Mouse (Mus musculus) cerebellum, postnatal 25 days (tissue): ENCODE measurements around the gene Tssk6.
A peak's percentile ranks its signal among the peaks of the same experiment; 100 is the strongest.

Experiments used
- DNase-seq, 2 experiments: peaks; one replicate each; pipeline ENCODE4 v3.0.0; 2021; ENCODE audit warnings: mixed read lengths in 2 of 2

Tssk6 gene

DNA sequence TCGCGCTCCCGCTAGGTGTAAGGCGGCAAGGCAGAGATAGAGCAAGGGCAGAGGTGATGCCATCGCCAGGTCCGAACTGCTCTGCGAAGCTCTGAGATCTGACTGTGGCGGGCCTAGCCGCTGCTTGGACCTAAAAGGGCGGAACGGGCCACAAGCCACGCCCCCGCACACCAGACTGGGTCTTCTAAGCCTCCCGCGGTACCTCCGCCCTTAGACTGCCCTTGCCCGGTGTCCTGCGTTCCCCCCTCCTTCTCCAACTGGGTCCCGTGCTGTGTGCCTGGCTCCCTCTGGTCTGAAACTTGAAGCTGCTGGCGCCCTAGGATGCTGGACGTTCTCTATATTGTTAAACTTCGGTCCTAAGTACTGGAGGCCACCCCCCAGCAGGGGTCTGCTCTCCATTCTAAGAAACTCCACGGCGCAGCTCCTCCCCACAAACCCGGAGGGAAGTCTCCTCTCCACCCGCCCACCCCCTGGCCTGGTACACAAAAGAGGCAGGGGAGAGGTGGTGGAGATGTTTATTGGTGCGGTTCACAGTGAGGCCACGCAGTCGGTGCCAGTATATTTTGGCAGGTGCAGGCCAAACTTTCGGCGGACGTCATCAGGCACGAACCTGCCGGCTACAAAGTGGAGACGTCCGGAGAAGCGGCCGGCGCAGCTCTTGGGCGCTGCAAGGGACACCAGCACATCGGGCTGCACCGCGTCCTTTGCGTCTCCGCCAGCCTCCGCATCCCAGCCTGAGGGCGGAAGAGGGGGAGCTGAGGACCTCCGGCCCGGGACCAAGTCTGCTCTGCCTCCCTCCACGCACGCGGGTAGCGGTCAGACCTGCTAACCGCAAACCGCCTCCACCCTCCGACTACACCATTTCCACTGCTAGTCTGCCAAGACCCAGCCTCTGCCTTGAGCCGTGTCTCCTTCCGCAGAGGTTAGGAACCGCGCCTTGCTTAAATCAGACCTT lies 14.4 kb upstream of the Tssk6 start, which contains the start of gene Cilp2:
Gene Cilp2, minus strand, starts transcription at position 399 of the 955 bp plus-strand sequence.
- peak; percentile 37 to 48 for DNase-seq

GRCm38 (mm10) chr8:69888244-69888866 lies 13.6 kb upstream of the Tssk6 start:
- peak in 1 of 2 experiments; percentile 31 for DNase-seq

- DNase-seq: peak; percentile 35 to 54
Measured at GRCm38 (mm10) chr8:69888902-69889301, 13.1 kb upstream of the Tssk6 start.

DNA sequence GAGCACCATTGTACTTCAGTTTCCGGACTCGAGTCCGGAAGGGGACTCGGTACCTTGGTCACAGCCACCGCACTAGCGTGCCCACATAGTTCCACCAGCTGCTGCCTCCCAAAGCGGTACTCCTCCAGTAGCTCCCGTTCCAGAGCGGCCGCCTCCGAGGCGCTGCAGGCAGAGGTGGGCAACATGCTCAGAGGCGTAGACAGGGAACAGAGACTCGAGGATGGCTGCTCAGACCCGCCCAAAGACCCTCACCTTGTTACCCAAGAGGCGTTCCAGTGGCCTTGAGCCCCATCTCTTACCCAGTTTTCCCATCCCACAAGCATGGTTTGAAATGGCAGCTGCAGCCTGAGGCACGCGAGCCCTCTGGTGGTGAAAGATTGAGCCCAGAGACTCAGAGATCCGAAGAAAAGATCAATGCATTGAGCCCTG lies 11.2 kb upstream of the Tssk6 start:
- peak; percentile 63 to 76 for DNase-seq

DNA sequence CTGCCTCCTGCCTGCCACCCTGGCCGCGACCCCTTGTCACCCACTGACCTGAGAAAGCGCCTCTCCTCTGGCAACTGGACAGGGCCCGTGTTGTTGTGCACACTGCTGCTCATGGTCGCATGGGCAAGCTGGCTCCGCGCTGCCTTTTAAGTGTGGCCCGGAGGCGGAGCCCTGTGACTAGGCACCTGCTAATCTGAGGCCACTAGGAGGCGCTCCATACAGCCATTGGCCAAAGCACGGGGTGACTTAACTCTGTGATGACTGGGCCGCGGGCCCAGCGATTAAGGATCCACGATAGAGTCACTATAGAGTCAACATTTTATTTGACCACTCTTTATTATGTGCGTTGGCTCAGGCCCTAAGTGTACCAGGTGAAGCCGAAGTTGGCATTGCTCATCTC lies 8.1 kb upstream of the Tssk6 start:
- DNase-seq: peak; percentile 41 to 73

DNA sequence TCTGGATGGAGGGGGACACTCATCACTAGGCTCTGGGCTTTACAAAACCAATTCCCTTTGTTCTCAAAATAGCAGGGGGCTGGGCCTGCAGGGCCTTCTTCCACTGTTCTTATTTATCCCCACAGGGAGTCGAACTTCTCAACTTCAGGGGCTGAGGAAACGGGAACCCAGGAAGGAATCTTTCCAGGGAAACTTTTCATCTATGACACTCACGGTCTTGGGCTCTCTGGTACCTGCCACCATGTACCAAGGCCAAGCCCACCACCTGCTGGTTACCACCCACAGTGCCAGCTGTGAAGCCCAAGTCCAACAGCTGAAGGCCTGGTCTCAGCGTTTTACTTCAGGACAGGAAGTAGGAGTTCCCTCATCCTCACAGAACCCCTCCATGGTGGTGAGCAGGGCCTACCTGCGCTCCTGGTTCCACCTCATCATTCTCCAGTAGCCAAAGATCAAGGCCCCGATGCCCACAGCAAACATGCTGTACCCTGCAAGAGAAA lies 7.1 kb upstream of the Tssk6 start:
- DNase-seq: no peak

DNA sequence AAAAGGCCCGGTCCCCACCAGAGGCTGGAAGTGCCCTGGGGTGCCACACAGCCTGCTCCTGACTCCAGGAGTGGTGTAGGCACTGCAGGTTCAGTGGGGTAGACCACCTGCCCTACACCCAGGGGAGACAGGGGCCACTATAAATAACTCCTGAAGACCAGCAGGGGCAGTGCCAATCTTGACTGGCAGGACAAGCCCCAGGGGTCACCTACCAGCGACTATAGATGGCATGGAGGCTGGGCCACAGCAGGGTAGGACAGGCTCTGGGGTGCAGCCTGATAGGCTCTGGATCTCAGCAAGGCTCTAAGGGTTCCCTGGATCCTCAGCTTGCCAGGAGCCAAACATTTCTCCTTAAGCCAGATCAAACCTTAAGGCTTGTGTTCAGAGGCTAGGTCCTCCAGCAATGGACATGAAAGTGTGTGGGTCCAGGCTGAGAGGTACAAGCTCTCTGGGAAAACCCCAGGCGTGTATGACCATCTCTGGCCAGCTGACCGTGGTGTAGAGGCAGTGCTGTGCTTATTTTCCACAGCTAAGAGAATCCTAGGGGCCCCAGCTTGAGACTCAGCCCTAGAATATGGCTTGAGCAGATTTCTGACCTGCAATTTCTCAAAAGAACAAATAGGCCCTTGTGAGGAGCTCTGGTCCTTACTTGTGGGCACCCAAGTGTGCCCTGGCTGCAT lies 6.1 kb upstream of the Tssk6 start:
- no peak for DNase-seq

DNA sequence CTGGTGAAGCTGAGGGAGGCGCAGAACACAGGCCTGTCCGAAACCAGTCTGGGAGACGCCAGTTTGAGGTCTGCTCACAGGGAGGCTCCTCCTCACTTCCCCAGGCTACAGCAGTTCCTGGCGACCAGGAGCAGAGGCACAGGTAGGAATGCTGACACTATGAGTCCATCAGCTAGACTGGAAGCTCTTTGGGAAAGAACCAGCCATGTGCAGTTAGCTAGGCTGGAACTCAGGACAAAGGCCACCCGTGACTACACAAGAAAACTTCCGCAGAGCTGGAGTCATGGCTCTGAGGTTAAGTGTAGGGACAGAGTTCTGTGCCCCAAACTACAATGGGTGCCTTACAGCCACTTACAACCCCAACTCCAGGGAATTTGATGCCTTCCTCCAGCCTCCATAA lies 4.1 kb upstream of the Tssk6 start:
- DNase-seq: no peak

GRCm38 (mm10) chr8:69899876-69900275 lies 2.1 kb upstream of the Tssk6 start:
- DNase-seq: no peak

DNA sequence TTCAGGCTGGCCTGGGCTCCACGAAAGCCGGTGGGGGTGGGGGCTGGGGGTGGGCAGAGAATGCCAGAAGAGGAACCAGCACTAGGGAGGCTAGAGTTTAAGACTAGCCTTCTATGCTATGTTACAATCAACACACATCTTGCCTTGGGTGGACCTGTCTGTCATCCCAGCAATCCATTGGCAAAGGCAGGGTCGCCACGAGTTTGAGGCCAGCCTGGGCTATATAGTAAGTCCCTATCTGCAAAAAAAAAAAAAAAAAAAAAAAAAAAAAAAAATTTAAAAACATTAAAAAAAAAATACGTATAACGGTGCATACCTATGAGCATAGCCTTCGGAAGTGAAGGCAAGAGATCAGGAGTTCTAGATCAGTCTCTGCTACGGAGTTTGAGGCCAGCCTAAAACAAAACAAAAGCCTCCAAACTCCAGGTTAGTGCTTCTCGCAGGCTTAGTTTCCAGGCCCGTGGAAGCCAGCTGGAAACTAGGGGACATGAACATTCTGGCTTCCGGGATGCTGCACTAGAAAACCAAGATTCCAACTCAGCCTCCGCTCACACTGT lies 1.0 kb upstream of the Tssk6 start:
- no peak for DNase-seq

GRCm38 (mm10) chr8:69901484-69902162 lies 361 bp upstream of the Tssk6 start:
- DNase-seq: peak; percentile 98

- DNase-seq: peak; percentile 99
Measured at GRCm38 (mm10) chr8:69903063-69903542, 1.1 kb downstream of the Tssk6 start.

DNA sequence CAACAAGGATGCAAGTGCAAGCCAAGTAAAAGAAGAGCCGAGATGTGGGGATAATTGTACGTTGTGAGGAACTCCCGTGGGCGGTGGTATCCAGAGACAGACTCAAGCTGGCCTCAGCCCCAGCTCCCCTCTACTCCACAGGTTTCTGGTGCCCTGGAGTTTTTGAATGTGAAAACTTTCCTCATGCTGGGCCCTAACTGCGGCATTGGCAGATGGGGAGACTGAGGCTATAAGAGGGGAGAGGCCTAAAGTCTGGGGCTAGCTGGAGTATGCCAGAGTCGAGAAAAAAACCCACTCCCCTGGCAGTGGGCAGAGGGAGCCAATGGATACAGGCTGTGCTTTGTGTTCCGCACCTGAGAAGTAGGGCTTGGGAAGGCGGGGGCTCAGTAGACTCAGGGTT lies 2.1 kb downstream of the Tssk6 start:
- no peak for DNase-seq

DNA sequence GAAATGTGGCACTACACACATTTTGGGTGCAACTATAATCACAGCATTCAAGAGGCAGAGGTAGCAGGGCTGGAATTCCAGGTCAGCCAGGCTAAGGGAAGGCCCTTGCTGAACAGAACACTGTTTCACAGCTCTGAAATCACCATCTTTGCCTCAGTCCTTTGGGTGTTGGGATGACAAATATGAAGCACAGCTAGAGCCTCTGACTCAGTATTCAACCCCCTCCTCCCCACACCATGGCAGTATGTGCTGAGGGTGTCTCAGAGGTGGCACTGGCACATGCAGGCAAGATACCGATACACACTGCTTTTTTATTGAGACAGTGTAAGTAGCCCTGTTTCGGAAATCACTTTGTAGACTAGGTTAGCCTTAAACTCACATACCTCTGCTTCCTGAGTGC lies 4.3 kb downstream of the Tssk6 start:
- no peak for DNase-seq

DNA sequence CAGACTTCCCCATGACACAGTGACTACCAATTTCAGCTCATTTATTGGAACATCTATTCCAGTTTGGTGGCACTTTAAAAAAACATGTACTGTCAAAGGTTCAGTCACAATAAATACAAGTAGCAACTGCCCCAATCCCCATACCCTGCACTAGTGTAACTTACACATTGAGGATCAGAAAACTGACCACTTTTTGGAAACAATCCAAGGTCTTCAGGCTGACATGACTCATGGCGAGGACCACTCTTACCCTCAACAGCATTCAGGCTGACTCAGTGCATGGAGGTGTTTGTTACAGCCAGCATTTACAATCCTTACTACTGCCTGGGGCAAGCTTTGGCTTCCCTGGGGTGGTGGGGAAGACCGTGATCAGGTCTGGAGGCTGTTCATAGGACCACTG lies 5.1 kb downstream of the Tssk6 start:
- no peak for DNase-seq

DNA sequence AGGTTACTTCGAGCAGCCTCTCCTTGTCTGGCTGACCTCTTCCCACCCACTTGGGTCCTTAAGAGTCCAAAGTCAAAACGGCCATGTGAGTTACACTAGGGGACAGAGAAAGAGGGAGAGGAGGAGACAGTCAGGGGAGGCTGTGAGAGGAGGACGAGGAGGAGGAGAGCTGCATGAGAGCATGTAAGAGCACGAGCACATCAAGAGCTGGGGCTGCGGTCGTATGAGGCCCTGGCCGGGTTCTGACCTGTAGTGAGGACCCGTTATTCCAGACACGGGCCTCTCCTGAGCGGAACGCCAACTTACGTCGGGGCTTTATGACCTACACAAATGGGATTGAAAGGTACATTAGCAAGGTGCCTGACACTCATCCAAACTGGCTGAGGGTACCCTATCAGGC lies 9.9 kb downstream of the Tssk6 start:
- no peak for DNase-seq

DNA sequence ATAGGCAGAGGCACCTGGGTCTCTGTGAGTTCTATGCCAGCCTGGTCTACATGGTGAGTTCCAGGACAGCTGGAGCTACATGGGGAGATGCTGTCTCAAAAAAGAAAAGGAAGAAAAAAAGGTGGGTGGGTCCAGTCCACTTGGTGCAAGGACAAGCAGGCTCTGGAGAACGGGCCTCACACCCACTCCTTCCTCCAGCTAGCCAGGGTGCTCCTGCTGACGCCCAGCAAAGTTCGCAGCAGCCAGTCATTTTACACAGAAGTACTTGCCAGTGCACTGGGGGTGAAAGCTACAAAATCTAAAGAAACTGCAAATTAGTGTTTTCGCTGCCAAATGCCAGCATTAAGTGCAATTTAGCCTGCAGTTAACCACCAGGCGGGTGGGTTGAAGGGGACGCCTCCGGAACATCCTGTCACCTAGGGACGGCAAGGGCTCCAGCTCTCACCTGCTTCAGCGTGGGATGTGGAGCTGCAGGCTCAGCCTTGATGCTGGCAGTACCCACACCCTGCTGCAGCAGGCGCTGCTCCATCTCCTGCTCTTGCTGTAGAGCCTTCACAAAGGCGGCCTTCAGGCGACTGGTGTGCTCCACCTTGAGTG lies 10.6 kb downstream of the Tssk6 start:
- DNase-seq: no peak

GRCm38 (mm10) chr8:69914526-69914925 lies 12.5 kb downstream of the Tssk6 start:
- DNase-seq: no peak

- DNase-seq: no peak
Measured at GRCm38 (mm10) chr8:69915748-69916147, 13.8 kb downstream of the Tssk6 start.

DNA sequence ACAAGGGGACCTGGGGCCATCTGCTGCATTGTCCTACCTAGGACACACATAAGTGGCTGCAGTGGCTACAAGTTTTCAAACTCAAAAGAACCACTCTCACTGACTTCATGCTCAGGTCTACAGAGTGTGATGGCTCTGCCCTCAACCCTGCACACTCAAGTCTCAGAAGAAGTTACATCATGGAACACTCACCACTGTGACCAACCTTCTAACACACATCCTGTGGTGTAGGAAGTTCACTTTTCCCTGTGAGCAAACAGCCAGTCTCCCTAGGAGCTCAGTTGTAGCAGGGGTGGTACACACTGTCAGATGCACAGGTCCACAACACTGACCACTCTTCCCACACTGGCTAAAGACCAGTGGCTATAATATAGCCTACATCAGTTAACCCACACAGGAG lies 16.5 kb downstream of the Tssk6 start:
- DNase-seq: no peak

DNA sequence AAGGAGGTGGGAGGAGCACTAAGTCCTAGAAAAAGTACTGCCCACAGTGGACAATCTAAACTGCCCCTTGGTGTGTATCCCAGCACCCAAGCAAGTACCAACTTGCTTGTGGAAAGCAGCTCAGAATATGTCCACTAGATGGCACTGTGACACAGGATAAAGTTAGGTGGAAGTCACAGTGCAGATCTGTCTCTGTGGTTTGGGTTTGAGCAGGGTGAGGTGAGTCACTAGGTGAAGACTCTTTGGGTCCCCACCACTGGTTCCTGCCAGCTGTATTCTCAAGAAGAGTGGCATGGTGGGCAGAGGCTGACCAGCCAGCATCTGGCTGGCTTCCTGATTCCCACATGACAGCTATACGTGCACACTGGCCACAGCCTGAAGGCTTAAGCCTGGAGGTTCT lies 17.0 kb downstream of the Tssk6 start:
- DNase-seq: peak; percentile 71 to 84
